Mouse (Mus musculus) lung, adult 2 months (tissue): ENCODE data around the gene Tmem171. TPM values are rescaled to one million over a fixed set of nuclear protein-coding genes. Genes with fewer than 3 reads are reported as not detected.

Source experiments
- DNase-seq: peaks from one replicate; pipeline ENCODE4 v3.0.0; 2022
- H3K4me1 ChIP-seq: fragments of 200-500 bp; 2 replicates; pipeline ENCODE4 v1.6.1; 2011; ENCODE audit warnings: low read length; ENCODE audit not compliant: control insufficient read depth, insufficient read depth
- H3K4me3 ChIP-seq: fragments of 200-500 bp; replicated peaks from 2 replicates; pipeline ENCODE3; 2011; ENCODE audit warnings: low read depth, mild to moderate bottlenecking, control low read depth, low read length; ENCODE audit errors: extremely low read depth
- CTCF ChIP-seq: fragments of 200-500 bp; IDR thresholded peaks from 2 replicates; pipeline ENCODE4 v1.5.1; 2011; ENCODE audit warnings: mild to moderate bottlenecking, low read length, control low read depth; ENCODE audit not compliant: insufficient read depth
- POLR2A ChIP-seq: fragments of 200-500 bp; IDR thresholded peaks from 2 replicates; pipeline ENCODE4 v1.6.1; 2011; ENCODE audit warnings: low read depth, mild to moderate bottlenecking, control low read depth, low read length, borderline replicate concordance; ENCODE audit errors: extremely low read depth
- WGBS: fragments of 180-500 bp; shearing (Covaris S2); methylation state at CpG from one replicate; pipeline ENCODE4 v1.1.7; 2018; 5-methylcytosine and 5-hydroxymethylcytosine counted together
- polyA plus RNA-seq: library from polyadenylated mRNA; depleted of rRNA; stranded (reverse); fragments of >200 nt; gene quantifications from 2 replicates; pipeline ENCODE4 v1.2.3, GENCODE M21; 2012; rRNA removed

The Tmem171 gene
- polyA plus RNA-seq, 1 experiment: 6.6 TPM

- H3K4me1 ChIP-seq: no peaks in the 10 kb centered on the region; the same call in 1 of the 2 replicates
- no peak overlapping the region for H3K4me3 ChIP-seq
- TF ChIP-seq POLR2A: no peak
- TF ChIP-seq CTCF: no peak
- no peak for DNase-seq
- WGBS: 68% methylated on average over 10 of the region's 10 CpGs
Observed at GRCm38 (mm10) chr13:98654129-98654939, 40.3 kb downstream of the Tmem171 start.

GRCm38 (mm10) chr13:98652194-98652593 lies 42.4 kb downstream of the Tmem171 start:
- Histone ChIP-seq H3K4me3 (no peak overlapping the region), H3K4me1 (no peaks in the 10 kb centered on the region; the same call in 1 of the 2 replicates)
- TF ChIP-seq CTCF (no peak), POLR2A (no peak)
- WGBS: 50% methylated on average over 2 of the region's 2 CpGs
- no peak for DNase-seq

GRCm38 (mm10) chr13:98651228-98651977 lies 43.2 kb downstream of the Tmem171 start:
- Histone ChIP-seq H3K4me3 (no peak overlapping the region), H3K4me1 (no peaks in the 10 kb centered on the region; the same call in 1 of the 2 replicates)
- TF ChIP-seq POLR2A (no peak), CTCF (no peak)
- no peak for DNase-seq
- WGBS: 46% methylated on average over 17 of the region's 17 CpGs

GRCm38 (mm10) chr13:98647775-98648568 lies 46.7 kb downstream of the Tmem171 start:
- TF ChIP-seq POLR2A: no peak
- WGBS: 76% methylated on average over 22 of the region's 22 CpGs
- DNase-seq: no peak

GRCm38 (mm10) chr13:98638507-98639166 lies 56.0 kb downstream of the Tmem171 start:
- 66% methylated on average over 5 of the region's 5 CpGs for WGBS
- DNase-seq: no peak
- Histone ChIP-seq H3K4me1 (no peaks in the 10 kb centered on the region), H3K4me3 (no peak overlapping the region)
- no peak for TF ChIP-seq POLR2A
- no peak for TF ChIP-seq CTCF

More at GRCm38 (mm10) chr13:98647775-98648568, 46.7 kb downstream of the Tmem171 start:
- Histone ChIP-seq H3K4me3 (no peak overlapping the region), H3K4me1 (no peaks in the 10 kb centered on the region)

GRCm38 (mm10) chr13:98637145-98637544 lies 57.5 kb downstream of the Tmem171 start, which contains the start of gene Tmem174:
Tmem174 (minus strand) TSS chr13:98637410.
- no peak within 1 kb of the TSS for H3K4me3 ChIP-seq
- no peak for DNase-seq
- H3K4me1 ChIP-seq: no peaks in the 10 kb centered on the region
- WGBS: 83% methylated on average over 12 of the region's 12 CpGs
- no peak for TF ChIP-seq CTCF
- no peak for TF ChIP-seq POLR2A

- WGBS: 52% methylated on average over 18 of the region's 18 CpGs
- no peak for DNase-seq
Observed at GRCm38 (mm10) chr13:98636571-98636970, 58.1 kb downstream of the Tmem171 start.

More at GRCm38 (mm10) chr13:98636571-98636970, 58.1 kb downstream of the Tmem171 start:
- no peaks in the 10 kb centered on the region for H3K4me1 ChIP-seq
- no peak overlapping the region for H3K4me3 ChIP-seq
- TF ChIP-seq POLR2A: no peak
- TF ChIP-seq CTCF: no peak

Other genes starting within 250 kb of the Tmem171 start
- 0.52 and 1.1 TPM in 2 replicates for gene Gm10320, start 202.8 kb downstream of the Tmem171 start, polyA plus RNA-seq
- not detected in 2 replicates for gene Tmem174, start 57.4 kb downstream of the Tmem171 start, polyA plus RNA-seq
- 16.0 and 21.1 TPM in 2 replicates for gene Fcho2, start 120.6 kb upstream of the Tmem171 start, polyA plus RNA-seq
- 14.0 and 19.6 TPM in 2 replicates for gene Tnpo1, start 231.6 kb upstream of the Tmem171 start, polyA plus RNA-seq